Mouse (Mus musculus) bone marrow macrophage, adult 2 months (primary cell): ENCODE measurements around the gene Wwp2.

Experiments used
- CTCF ChIP-seq: IDR thresholded peaks from 2 replicates; pipeline ENCODE4 v1.5.1; 2012; ENCODE audit warnings: low read depth, mild to moderate bottlenecking, low read length, moderate library complexity
- POLR2A ChIP-seq: IDR thresholded peaks from 2 replicates; pipeline ENCODE4 v1.6.1; 2012; ENCODE audit warnings: mild to moderate bottlenecking, low read depth, low read length, borderline replicate concordance

DNA sequence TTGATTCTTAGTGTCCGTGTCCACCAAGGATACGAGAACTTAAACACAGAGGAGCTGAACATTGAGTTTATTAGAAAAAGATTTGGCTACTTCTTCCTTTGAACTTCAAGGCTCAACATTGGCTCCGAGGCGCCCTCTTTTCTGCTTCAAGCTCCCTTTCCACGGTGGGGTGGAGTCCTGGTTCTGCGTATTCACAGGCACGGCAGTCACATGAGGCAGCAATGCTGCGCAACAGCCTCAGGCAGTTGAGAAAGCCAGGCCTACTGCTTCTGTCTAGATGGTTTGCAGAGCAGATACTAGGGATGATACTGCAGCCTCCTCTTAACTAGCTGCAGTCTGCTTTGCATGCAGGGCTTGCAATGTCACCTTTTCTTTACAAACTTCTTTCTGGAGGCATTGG is 23.6 kb upstream of the Wwp2 start:
- TF ChIP-seq POLR2A, result no peak
- no peak for TF ChIP-seq CTCF
